Mouse (Mus musculus): Measurements from ENCODE around the gene Dmrtc2.

DNA sequence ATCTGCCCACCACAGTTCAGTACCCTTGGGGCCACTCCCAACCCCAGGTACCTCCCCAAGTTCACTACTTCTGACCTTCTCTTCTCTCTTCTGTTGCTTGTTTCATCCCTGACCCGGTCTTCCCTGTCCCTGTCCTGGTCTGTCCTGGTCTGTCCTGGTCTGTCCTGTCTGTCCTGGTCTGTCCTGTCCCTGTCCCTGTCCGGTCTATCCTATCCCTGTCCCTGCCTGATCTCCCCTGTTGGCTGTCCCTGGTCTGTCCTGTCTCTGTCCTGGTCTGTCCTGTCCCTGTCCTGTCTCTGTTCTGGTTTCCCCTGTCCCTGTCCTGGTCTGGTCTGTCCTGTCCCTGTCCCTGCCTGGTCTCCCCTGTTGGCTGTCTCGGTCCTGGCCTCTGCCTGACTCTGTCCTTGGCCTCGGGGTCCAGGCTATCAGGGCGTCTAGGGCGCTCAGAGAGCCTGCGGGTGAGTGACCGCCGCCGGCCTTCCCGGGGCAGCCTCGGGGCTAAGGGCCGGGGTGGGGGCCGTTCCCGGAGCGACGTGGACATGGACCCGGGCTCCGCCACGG, 49.0 kb downstream of the Dmrtc2 start:
- TF ChIP-seq GATA1 (IDR thresholded peaks at IDR 0.05; ENCODE audit: borderline replicate concordance, low read length), result no peak
- TF ChIP-seq FLI1 (IDR thresholded peaks at IDR 0.05; ENCODE audit: low read length), result no peak
